Mouse (Mus musculus): ENCODE measurements around the gene Prkn.

Gene Prkn

GRCm38 (mm10) chr17:10840148-10840707, at the start of gene Prkn, which contains the start of gene Pacrg:
Prkn (plus strand) TSS chr17:10840384.
Pacrg (minus strand) TSS chr17:10840311.
- DNase-seq (ENCODE audit: inconsistent ontology term), result peak; percentile 99

GRCm38 (mm10) chr17:10791661-10792060, 48.5 kb upstream of the Prkn start:
- no peak for DNase-seq (ENCODE audit: inconsistent ontology term)

GRCm38 (mm10) chr17:10806692-10807091, 33.5 kb upstream of the Prkn start:
- no peak for DNase-seq (ENCODE audit: inconsistent ontology term)

GRCm38 (mm10) chr17:10807261-10807998, 32.8 kb upstream of the Prkn start:
- no peak for DNase-seq (ENCODE audit: inconsistent ontology term)

- DNase-seq (ENCODE audit: inconsistent ontology term), result no peak
Observed at GRCm38 (mm10) chr17:10808571-10808970, 31.6 kb upstream of the Prkn start.

- no peak for DNase-seq (ENCODE audit: inconsistent ontology term)
Observed at GRCm38 (mm10) chr17:10818971-10819370, 21.2 kb upstream of the Prkn start.

- peak; percentile 65 for DNase-seq (ENCODE audit: inconsistent ontology term)
Observed at GRCm38 (mm10) chr17:10840731-10841201, 582 bp downstream of the Prkn start.

- DNase-seq (ENCODE audit: inconsistent ontology term), result no peak
Observed at GRCm38 (mm10) chr17:10854207-10854606, 14.0 kb downstream of the Prkn start.

- no peak for DNase-seq (ENCODE audit: inconsistent ontology term)
Observed at GRCm38 (mm10) chr17:10874208-10875187, 34.3 kb downstream of the Prkn start.

GRCm38 (mm10) chr17:10878986-10879385, 38.8 kb downstream of the Prkn start:
- no peak for DNase-seq (ENCODE audit: inconsistent ontology term)

- no peak for DNase-seq (ENCODE audit: inconsistent ontology term)
Observed at GRCm38 (mm10) chr17:10882260-10882659, 42.1 kb downstream of the Prkn start.

GRCm38 (mm10) chr17:10887924-10888323, 47.7 kb downstream of the Prkn start:
- DNase-seq (ENCODE audit: inconsistent ontology term), result no peak

- no peak for DNase-seq (ENCODE audit: inconsistent ontology term)
Observed at GRCm38 (mm10) chr17:10901686-10902228, 61.6 kb downstream of the Prkn start.

GRCm38 (mm10) chr17:10936698-10937097, 96.5 kb downstream of the Prkn start:
- no peak for DNase-seq (ENCODE audit: inconsistent ontology term)

GRCm38 (mm10) chr17:10937844-10938243, 97.7 kb downstream of the Prkn start:
- no peak for DNase-seq (ENCODE audit: inconsistent ontology term)

- DNase-seq (ENCODE audit: inconsistent ontology term), result peak; percentile 50
Observed at GRCm38 (mm10) chr17:10938755-10939154, 98.6 kb downstream of the Prkn start.

- no peak for DNase-seq (ENCODE audit: inconsistent ontology term)
Observed at GRCm38 (mm10) chr17:10946552-10946951, 106.4 kb downstream of the Prkn start.

- DNase-seq (ENCODE audit: inconsistent ontology term), result no peak
Observed at GRCm38 (mm10) chr17:10947614-10948013, 107.4 kb downstream of the Prkn start.

GRCm38 (mm10) chr17:10959066-10959864, 119.1 kb downstream of the Prkn start:
- no peak for DNase-seq (ENCODE audit: inconsistent ontology term)

GRCm38 (mm10) chr17:10962151-10962550, 122.0 kb downstream of the Prkn start:
- DNase-seq (ENCODE audit: inconsistent ontology term), result no peak

- DNase-seq (ENCODE audit: inconsistent ontology term), result no peak
Observed at GRCm38 (mm10) chr17:10982136-10982535, 142.0 kb downstream of the Prkn start.

Data from Muller cell, postnatal 12 days (primary cell).